Mouse (Mus musculus): ENCODE results near the gene Ppp2r5d. TPM values are rescaled to one million over a fixed set of nuclear protein-coding genes. Genes with fewer than 3 reads are reported as not detected.

Gene Ppp2r5d
- polyA plus RNA-seq, 1 experiment from 2014 or later: 137 TPM

- no peaks in the 10 kb centered on the region for H3K27me3 ChIP-seq (ENCODE audit: insufficient read depth, poor library complexity, severe bottlenecking)
- peaks cover 38% of the 10 kb centered on the region for H3K36me3 ChIP-seq
- H3K9me3 ChIP-seq: no peaks in the 10 kb centered on the region
- 1% methylated on average over 76 of the region's 76 CpGs for WGBS
- peak overlapping the region; percentile 89 for H3K27ac ChIP-seq
- peak overlapping the region; percentile 100 for H3K4me3 ChIP-seq
- DNase-seq (ENCODE audit: low spot score): no peak
- H3K4me1 ChIP-seq (replicated peaks): peaks cover 33% of the 10 kb centered on the region
These were observed 6.8 kb upstream of the Ppp2r5d start for GRCm38 (mm10) chr17:46711612-46712271.

- WGBS: 9% methylated on average over 36 of the region's 36 CpGs
- peak within 1 kb of the TSS; percentile 89 for H3K27ac ChIP-seq
These were observed 6.2 kb upstream of the Ppp2r5d start, which contains the start of gene Pex6 for GRCm38 (mm10) chr17:46710959-46711597. TSS of gene Pex6 (plus strand) at chr17:46711463.

GRCm38 (mm10) chr17:46706375-46707089 lies 1.6 kb upstream of the Ppp2r5d start:
- peak overlapping the region; percentile 16; the same call in 1 of the 2 replicates for H3K27ac ChIP-seq
- peak overlapping the region; percentile 21 for H3K4me3 ChIP-seq
- no peak for DNase-seq (ENCODE audit: low spot score)
- H3K36me3 ChIP-seq: peaks cover 7% of the 10 kb centered on the region
- 92% methylated on average over 14 of the region's 14 CpGs for WGBS
- H3K4me1 ChIP-seq (replicated peaks): peaks cover 55% of the 10 kb centered on the region
- no peaks in the 10 kb centered on the region for H3K27me3 ChIP-seq (ENCODE audit: insufficient read depth, poor library complexity, severe bottlenecking)
- H3K9me3 ChIP-seq: no peaks in the 10 kb centered on the region

More at GRCm38 (mm10) chr17:46710959-46711597, 6.2 kb upstream of the Ppp2r5d start, which contains the start of gene Pex6:
- Histone ChIP-seq H3K9me3 (no peaks in the 10 kb centered on the region), H3K36me3 (peaks cover 31% of the 10 kb centered on the region), H3K4me3 (peak within 1 kb of the TSS; percentile 100), H3K27me3 (ENCODE audit: insufficient read depth, poor library complexity, severe bottlenecking) (no peaks in the 10 kb centered on the region), H3K4me1 (replicated peaks) (peaks cover 40% of the 10 kb centered on the region)
- DNase-seq (ENCODE audit: low spot score): peak; percentile 93

- H3K27ac ChIP-seq: peak overlapping the region; percentile 95
- H3K27me3 ChIP-seq (ENCODE audit: insufficient read depth, poor library complexity, severe bottlenecking): no peaks in the 10 kb centered on the region
- peaks cover 49% of the 10 kb centered on the region for H3K4me1 ChIP-seq (replicated peaks)
- DNase-seq (ENCODE audit: low spot score): peak; percentile 31
- H3K9me3 ChIP-seq: no peaks in the 10 kb centered on the region
- WGBS: 5% methylated on average over 40 of the region's 41 CpGs
- peak overlapping the region; percentile 92 for H3K4me3 ChIP-seq
- peaks cover 30% of the 10 kb centered on the region for H3K36me3 ChIP-seq
These were observed 682 bp downstream of the Ppp2r5d start for GRCm38 (mm10) chr17:46703971-46704886.

GRCm38 (mm10) chr17:46702506-46702905 lies 2.4 kb downstream of the Ppp2r5d start:
- Histone ChIP-seq H3K27me3 (ENCODE audit: insufficient read depth, poor library complexity, severe bottlenecking) (no peaks in the 10 kb centered on the region), H3K36me3 (peaks cover 47% of the 10 kb centered on the region), H3K9me3 (no peaks in the 10 kb centered on the region), H3K27ac (no peak overlapping the region), H3K4me1 (replicated peaks) (peaks cover 49% of the 10 kb centered on the region), H3K4me3 (peak overlapping the region; percentile 92)
- no peak for DNase-seq (ENCODE audit: low spot score)
- WGBS: 90% methylated on average over 5 of the region's 5 CpGs

GRCm38 (mm10) chr17:46702100-46702499 lies 2.8 kb downstream of the Ppp2r5d start:
- DNase-seq (ENCODE audit: low spot score): no peak
- WGBS: 85% methylated on average over 12 of the region's 12 CpGs
- Histone ChIP-seq H3K27ac (peak overlapping the region; percentile 50; the same call in 1 of the 2 replicates), H3K4me1 (replicated peaks) (peaks cover 49% of the 10 kb centered on the region), H3K36me3 (peaks cover 51% of the 10 kb centered on the region), H3K9me3 (no peaks in the 10 kb centered on the region), H3K4me3 (peak overlapping the region; percentile 11; the same call in 1 of the 2 replicates), H3K27me3 (ENCODE audit: insufficient read depth, poor library complexity, severe bottlenecking) (no peaks in the 10 kb centered on the region)

- H3K4me1 ChIP-seq (replicated peaks): peaks cover 45% of the 10 kb centered on the region
- WGBS: 85% methylated on average over 12 of the region's 12 CpGs
- H3K4me3 ChIP-seq: no peak overlapping the region
- peak overlapping the region; percentile 50; the same call in 1 of the 2 replicates for H3K27ac ChIP-seq
- no peak for DNase-seq (ENCODE audit: low spot score)
- H3K9me3 ChIP-seq: no peaks in the 10 kb centered on the region
- no peaks in the 10 kb centered on the region for H3K27me3 ChIP-seq (ENCODE audit: insufficient read depth, poor library complexity, severe bottlenecking)
- H3K36me3 ChIP-seq: peaks cover 57% of the 10 kb centered on the region
These were observed 3.4 kb downstream of the Ppp2r5d start for GRCm38 (mm10) chr17:46701489-46701888.

GRCm38 (mm10) chr17:46699912-46700311 lies 5.0 kb downstream of the Ppp2r5d start:
- Histone ChIP-seq H3K4me3 (no peak overlapping the region), H3K9me3 (no peaks in the 10 kb centered on the region), H3K27ac (no peak overlapping the region), H3K36me3 (peaks cover 67% of the 10 kb centered on the region), H3K27me3 (ENCODE audit: insufficient read depth, poor library complexity, severe bottlenecking) (no peaks in the 10 kb centered on the region), H3K4me1 (replicated peaks) (peaks cover 33% of the 10 kb centered on the region)
- no peak for DNase-seq (ENCODE audit: low spot score)
- 91% methylated on average over 3 of the region's 3 CpGs for whole genome bisulfite sequencing

GRCm38 (mm10) chr17:46699245-46699644 lies 5.7 kb downstream of the Ppp2r5d start:
- no peaks in the 10 kb centered on the region for H3K9me3 ChIP-seq
- DNase-seq (ENCODE audit: low spot score): no peak
- peaks cover 31% of the 10 kb centered on the region for H3K4me1 ChIP-seq (replicated peaks)
- no peaks in the 10 kb centered on the region for H3K27me3 ChIP-seq (ENCODE audit: insufficient read depth, poor library complexity, severe bottlenecking)
- no peak overlapping the region for H3K27ac ChIP-seq
- peaks cover 72% of the 10 kb centered on the region for H3K36me3 ChIP-seq
- WGBS: 85% methylated on average over 5 of the region's 5 CpGs
- no peak overlapping the region for H3K4me3 ChIP-seq

- no peak for DNase-seq (ENCODE audit: low spot score)
- 93% methylated on average over 6 of the region's 6 CpGs for WGBS
These were observed 6.4 kb downstream of the Ppp2r5d start for GRCm38 (mm10) chr17:46698515-46698914.

GRCm38 (mm10) chr17:46694517-46695063 lies 10.3 kb downstream of the Ppp2r5d start:
- H3K4me3 ChIP-seq: no peak overlapping the region
- no peak overlapping the region for H3K27ac ChIP-seq
- no peaks in the 10 kb centered on the region for H3K4me1 ChIP-seq (replicated peaks)
- DNase-seq (ENCODE audit: low spot score): no peak
- no peaks in the 10 kb centered on the region for H3K9me3 ChIP-seq
- no peaks in the 10 kb centered on the region for H3K27me3 ChIP-seq (ENCODE audit: insufficient read depth, poor library complexity, severe bottlenecking)
- 78% methylated on average over 1 of the region's 1 CpGs for WGBS
- H3K36me3 ChIP-seq: peaks cover 83% of the 10 kb centered on the region

More at GRCm38 (mm10) chr17:46698515-46698914, 6.4 kb downstream of the Ppp2r5d start:
- H3K36me3 ChIP-seq: peaks cover 76% of the 10 kb centered on the region
- no peak overlapping the region for H3K4me3 ChIP-seq
- H3K4me1 ChIP-seq (replicated peaks): peaks cover 24% of the 10 kb centered on the region
- no peaks in the 10 kb centered on the region for H3K9me3 ChIP-seq
- no peaks in the 10 kb centered on the region for H3K27me3 ChIP-seq (ENCODE audit: insufficient read depth, poor library complexity, severe bottlenecking)
- H3K27ac ChIP-seq: no peak overlapping the region

GRCm38 (mm10) chr17:46691390-46691789 lies 13.5 kb downstream of the Ppp2r5d start:
- DNase-seq (ENCODE audit: low spot score): no peak
- Histone ChIP-seq H3K36me3 (peaks cover 81% of the 10 kb centered on the region), H3K9me3 (no peaks in the 10 kb centered on the region), H3K27me3 (ENCODE audit: insufficient read depth, poor library complexity, severe bottlenecking) (no peaks in the 10 kb centered on the region), H3K27ac (no peak overlapping the region), H3K4me3 (no peak overlapping the region), H3K4me1 (replicated peaks) (no peaks in the 10 kb centered on the region)
- 93% methylated on average over 2 of the region's 2 CpGs for WGBS

All from hindbrain, embryonic 10.5 days (tissue).